Mouse (Mus musculus) right cerebral cortex, postnatal 36 days (tissue): ENCODE measurements around the gene Pidd1.

ENCODE experiments used
- DNase-seq, 2 experiments: peaks; one replicate each; pipeline ENCODE4 v3.0.0; 2022; ENCODE audit warnings: low spot score in 2 of 2, mixed read lengths in 1 of 2

Pidd1 gene

DNA sequence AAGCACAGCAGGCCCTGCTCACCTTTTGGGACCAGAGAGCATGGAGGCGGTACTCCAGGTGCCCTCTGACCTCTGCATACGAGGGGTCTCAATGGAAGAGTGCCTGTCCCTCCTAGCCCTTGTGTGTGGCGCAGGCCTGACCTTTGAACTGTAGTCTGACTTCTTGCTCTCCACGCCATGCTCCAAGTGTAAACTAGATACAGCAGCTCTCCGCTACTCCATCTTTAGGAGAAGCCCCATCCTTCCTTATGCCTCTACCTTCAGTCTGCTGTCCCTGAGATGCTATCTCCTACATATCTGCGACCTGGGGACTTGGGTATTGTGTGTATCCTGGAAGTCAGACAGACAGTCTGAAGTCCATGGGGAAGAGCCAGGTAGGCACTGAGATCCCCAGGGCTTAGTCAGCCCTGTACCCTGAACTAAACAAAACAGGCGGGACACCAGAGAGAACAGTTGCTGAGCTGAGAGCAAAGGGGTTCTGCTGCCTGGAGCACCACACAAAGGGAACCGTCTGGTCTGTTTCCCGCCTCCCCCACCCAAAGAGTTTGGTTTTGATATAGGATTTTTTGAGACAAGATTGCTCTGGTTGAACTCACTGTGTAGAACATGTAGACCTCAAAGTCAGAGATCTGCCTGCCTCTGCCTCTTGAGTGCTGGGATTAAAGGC lies 7.8 kb downstream of the Pidd1 start:
- DNase-seq, result no peak

DNA sequence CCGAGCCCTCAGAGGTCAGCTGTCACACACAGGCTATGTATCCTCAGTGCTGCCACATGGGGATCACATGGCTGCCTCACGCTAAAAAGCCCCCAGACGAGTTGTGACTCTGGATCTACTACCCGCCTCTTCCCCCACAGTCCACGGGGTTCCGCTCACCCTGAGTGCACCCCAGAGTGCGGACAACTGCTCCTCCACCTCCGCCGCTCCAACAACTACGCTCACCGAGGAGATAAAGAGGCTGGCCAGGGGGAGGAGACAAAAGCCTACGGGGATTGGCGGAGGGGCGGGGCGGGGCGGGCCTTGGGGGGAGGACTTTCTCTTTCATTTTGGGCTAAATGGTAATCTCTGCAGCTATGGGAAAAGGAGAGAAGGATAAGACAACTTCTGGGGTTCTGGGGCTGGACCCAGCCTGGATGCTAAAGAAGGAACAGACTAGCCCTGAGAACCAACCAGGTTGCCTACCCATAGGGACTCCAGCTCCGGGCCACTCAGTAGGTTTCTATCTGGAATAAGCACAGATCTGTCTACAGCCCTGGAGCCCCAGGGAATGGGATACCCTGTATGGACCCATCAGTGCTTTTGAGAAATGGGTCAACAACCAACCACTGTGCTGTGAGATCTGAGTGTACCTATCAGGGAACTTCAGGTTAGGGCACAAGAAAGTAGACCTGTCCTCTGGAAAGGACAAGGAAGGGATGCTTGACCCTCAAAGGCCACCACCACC lies 8.5 kb downstream of the Pidd1 start:
- no peak for DNase-seq

DNA sequence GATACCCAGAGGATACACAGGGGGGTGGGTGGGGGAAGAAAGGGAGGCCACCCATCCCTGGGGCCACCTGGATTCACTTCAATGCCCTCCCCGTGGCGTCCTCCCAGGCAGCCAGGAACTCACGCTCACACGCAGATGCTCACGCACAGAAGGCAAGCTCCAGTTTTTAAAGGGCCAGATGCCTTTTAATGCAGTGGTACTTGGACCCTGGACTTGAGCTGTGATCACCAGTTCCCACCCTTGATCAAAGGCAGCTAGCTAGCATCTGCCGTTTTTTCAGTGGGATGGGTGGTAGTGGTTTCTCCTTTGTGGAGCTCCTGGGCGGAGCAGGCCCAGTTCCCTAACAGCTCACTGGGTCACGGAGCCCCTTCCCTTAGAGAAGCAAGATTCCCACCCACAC lies 9.4 kb downstream of the Pidd1 start:
- peak; percentile 67 to 79 for DNase-seq

DNA sequence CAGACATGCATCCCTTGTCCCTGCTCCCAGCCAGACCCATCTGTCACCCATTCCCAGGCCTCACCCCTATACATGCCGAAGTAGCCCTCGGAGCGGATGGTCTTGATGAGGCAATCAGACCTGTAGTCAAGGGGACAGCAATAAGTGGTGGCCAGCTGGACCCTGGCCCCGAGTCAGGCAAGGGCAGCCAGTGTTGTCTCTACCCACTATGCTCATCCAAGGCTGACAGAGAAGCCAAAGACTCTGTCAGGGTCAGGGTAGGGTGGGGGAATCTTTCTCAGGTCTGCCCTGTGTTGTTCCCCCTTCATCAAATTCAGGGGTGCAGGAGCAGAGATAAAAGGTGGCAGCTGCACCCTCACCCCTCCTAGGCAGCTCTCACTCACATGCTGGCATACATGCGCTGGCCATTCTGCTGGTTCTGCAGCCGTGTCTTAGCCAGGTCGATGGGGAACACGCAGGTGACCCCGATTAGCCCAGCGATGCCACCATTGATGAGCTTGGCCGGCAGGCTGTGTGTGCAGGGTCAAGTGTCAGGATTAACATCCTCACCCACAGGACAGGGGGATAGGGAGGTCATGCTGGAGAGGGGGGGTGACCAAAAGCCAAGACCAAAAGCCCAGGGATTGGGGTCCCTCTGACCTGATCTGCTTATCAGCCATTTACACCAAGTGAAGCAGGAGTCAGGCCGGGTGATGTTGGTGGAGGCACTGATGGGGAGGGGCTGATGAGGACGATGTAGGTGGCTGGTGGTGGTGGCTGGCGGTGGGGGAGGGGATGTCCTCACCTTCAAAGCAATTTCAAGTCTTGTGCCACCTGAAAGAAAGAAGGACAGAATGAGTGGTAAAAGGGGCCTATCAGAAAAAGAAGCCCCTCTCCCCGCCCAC lies 10.1 kb downstream of the Pidd1 start:
- DNase-seq, result no peak

DNA sequence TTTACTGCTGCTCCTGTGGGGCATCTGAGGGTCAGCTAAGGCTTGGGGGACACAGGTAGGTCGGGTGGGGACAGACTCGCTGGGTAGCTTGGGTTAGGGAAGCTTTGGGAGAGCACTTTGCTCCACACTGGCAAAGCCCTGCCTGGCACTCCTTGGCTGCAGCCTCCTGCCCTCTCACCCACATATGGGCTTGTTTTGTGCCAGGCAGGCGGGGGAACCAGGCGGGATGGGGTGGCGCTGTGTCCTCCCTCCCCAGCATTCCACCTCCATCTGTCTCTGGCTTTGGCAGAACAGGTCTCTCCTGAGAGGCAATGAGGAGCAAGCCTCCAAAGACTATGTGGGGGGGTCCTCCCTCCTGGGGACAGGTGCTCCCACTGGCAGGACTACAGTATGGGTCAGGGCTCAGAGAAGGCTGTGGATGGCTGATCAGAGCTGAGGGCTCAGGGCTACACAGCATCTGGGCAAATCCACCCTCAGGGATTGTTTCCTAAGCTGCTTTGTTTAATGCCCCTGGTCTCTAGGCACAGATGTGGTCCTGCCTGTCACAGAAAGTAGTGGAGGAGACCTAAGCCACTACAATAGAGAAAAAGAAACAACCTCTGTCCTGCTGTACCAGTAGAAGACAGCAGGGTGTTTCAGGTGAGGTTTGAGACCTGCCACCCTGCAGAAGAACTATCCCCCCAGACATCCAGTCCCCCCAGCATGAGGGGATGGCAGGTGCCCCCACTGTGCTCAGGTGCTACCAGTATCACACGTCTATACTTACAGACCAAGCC lies 10.9 kb downstream of the Pidd1 start:
- DNase-seq, result no peak

DNA sequence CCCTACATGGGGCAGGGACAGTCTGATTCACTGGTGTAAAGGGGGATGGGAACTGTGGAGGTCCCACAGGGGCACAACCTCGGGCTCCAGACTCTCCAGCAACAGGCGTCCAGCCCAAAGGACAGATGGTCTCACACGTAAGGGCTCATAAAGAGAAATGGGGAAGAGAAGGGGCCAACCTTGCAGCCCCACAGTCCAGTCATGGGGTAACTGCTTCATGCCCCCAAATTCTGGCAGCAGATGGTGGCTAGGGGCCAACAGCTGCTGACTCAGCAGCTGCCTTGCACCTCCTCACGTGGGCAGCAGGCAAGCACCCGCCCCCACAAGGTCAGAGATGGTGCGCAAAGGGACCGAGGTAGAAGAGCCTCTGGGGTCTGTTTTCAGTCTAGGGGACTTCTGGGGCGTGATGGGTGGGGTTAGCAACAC lies 11.6 kb downstream of the Pidd1 start:
- no peak for DNase-seq

DNA sequence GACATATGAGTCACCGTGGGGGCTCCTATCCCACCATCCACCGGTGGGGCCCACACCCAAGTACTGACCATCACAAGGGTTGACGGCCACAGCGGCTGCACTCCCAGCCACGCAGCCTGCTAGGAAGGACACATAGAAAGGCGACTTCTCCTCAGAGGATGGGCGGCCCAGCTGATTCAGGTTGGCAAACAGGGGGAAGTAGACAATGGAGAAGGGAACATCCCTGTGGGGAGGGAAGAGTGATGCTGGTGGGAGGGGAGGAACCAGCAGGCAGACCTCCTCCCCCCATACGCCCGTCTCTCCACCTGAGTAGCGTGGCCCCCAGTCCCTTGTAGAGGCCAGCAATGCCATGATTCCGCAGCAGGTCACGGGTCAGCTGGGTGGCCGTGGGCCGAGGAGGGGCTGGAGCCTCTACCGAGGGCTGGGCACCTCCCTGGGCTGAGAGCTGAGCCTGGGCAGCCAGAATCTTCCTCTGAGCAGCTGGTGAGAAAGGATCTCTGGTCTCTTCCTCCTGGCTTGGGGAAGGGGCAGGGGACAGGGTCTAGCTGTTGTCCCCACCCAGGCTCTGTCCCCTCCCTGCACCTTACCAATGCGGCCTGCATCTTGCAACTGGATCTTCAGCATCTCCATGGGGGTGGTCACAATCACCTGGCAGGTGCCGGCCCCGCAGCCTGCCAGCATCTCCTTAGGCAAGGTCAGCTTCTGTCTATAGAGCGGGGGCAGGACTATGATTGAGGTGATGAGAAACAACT lies 12.2 kb downstream of the Pidd1 start:
- no peak for DNase-seq

DNA sequence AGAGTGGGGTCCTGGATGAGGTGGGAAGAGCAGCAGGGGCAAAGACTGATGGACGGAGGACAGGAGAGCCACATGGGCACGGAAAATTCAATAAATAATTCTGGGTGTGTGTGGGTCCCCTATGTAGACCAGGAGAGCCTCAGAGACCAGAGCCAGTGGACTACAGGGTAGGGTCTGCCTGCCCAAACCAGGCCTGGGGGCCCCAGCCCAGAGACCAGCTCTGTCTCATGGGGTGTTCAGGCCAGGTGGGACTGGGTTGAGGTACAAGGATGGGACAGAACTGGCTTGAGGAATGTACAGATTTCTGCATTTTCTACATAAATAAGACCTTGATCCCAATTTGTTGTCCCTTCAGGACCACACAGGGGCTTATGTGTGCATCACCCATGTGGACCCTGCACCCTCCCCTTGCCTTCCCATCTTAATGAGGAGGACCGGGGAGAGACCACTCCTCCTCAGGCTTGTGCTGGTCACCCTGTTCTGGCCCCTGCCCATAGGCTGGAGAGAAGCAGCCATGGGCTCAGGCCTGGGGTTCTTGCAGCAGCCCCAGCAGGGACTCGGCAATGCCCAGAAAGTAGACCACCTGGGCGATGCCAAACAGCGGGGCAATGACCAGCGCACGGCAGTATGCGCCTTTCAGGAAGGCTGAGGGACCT lies 13.1 kb downstream of the Pidd1 start:
- no peak for DNase-seq

DNA sequence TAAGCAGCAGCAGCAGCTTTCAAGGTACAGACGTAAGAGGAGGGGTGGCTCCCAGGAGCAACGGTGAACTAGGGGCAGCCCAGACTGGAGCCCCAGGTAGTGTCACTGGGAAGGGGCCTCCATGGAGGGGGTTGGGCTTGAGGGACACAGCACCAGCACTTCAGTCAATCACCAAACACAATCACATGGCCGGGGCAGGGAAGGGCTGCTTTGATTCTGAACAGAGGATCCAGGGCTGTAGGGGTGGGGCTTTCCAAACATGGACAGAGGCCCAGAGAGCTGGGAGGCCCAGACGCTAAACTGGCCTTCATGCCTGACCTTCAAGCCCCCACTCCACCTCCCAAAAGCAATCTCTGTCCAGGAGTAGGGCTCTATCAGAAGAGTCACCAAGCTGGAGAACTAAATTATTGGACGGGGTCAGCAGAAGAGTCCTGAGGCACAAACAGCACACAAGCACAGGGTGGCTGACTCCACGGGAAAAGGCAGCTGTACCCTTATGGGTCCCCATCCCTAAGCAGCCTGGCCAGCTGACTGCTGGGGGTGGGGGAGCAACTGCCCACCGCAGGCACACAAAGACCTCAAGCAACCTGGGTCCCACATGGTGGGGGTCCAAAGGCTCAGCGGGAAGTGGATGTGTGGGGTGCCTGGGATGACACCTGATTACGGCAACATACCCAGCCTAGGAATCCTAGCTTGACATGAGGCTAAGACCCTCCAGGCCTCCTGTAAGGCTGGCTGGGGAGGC lies 13.8 kb downstream of the Pidd1 start:
- DNase-seq, result no peak

DNA sequence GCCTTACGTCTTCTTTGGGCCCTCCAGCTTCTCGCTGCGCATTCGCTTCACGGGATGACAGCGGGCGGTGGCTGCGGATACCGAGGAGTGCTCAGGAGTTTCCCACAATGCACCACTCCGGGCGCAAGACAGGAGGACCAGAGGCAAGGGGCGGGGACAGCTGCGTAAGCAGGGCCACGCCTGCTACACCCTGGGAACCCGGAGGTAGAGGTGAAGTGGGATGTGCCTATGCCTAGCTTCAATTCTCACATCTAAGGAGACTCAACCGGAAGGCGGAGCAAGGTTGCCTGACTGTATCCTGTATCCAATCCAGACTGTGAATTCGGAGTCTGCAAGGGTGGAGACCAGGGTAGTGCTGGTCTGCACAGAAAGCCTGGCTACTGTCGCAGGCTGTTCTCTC lies 14.5 kb downstream of the Pidd1 start, which contains the start of gene Cend1:
Gene Cend1, minus strand, starts transcription at position 182 of the 400 bp plus-strand sequence.
- DNase-seq, result peak; percentile 88 to 93

DNA sequence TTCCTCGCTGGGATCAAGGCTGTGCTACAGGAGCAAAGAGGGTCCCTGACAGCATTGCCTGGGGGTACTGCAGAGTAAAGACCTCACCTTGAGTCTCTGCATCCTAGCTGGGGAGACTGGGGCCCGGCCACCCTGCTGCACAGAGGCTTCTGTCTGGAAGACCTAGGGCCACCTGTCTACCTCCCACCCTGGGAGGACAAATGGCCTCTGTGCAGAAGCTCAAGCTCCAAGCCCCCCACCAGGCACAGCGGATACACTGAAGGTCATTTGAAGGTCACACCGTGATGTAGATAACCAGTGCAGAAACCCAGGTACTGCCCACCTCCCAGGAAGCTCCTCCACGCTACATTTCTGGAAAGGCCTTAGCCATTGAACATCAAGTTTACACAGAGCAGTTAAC lies 15.1 kb downstream of the Pidd1 start:
- no peak for DNase-seq

DNA sequence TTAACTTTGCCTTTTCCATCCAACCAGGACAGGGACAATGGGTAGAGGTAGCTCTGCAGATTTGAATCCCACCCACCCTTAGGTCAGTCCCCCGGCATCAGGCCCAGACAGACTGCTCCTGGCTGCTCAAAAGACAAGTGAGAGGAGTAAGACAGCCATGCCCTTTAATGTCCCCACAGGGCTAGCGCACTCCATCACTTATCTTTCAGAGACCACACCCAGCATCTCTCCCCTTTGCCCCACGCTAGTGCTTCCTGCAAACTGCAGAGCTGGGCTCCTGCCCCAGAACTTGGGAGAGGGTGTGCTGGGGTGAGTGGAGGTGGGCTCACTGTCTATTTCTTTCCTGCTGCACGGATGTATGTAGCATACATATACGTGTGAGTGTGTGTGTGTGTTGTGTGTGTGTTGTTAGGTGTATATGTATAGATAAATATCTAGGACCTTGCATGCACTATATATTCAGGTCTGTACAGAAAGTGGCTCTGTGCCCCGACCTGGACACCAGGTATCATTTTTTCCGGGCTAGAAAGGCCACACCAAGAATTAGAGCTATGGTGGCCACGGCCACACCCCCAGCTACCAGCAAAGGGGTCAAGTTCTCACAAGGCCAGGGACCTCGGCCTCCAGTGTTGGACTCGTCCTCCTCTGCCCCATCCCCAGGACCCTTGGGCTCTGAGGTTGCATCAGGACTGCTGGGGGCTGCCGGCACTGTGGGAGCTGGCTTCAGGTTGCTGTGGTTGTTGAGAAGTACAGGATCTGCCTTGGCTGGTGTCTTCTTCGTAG lies 16.7 kb downstream of the Pidd1 start:
- DNase-seq, result no peak

DNA sequence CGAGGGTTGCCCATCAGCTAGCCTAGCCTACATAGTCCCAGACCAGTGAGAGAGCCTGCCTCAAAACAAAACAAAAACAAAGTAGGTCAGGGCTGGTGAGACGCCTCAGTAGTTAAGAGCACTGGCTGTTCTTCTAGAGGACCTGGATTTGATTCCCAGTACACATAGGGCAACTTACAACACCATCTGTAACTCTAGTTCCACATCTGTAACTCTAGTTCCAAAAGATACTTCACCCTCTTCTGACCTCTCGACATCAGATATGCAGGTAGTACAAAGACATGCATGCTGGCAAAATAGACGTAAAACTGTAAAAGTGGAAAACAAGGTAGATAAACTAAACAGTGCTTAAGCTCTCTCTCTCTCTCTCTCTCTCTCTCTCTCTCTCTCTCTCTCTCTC lies 20.0 kb downstream of the Pidd1 start:
- no peak for DNase-seq

DNA sequence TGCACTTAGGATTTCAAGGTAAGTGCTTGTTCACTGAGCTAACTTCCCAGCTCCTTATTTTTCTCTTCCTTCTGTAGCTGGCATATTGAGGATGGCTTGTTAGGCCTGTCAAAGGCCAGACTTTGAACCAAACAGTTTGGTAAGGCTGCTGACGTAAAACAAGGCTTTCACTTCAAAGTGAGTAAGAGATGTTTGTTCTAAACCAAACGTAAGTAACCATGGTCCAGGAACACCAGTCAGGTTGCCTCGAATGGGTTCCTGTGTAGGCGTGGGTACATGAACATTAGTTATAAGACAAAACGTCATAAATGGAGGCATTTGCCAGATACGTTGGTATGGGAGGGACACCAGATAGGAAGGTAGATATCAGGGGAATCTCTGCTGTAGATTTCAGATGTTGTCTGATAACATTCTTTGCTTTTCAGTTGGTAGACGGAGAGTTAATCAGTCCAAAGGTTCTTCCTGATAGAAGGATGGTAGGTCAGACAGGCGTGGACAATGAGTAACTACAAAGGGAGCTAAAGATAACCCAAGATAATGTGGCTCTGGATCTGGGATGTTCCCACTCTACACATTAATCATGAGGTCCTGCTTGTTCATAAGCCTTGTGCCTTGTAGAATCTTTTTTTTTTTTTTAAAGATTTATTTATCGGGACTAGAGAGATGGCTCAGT lies 23.7 kb downstream of the Pidd1 start:
- DNase-seq, result no peak

DNA sequence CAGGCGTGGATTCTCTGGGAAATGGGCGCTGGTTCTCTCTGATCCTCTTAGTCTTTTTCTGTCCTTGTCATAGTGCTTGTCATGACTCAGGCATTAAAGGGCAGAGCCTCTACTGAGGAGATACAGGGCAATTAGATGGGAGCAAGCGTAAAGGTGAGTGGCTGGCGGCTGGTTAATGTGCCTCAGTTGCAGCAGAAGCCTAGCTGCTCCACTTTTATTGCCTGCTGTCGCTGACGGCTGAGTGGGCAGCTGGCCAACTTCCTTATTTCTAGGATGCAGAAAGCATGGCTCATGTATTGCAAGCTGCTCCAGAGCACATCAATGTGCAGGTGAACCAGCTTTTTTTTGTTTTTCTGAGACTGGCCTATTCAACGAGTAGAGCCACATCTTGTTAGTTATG lies 24.9 kb downstream of the Pidd1 start:
- DNase-seq, result no peak

DNA sequence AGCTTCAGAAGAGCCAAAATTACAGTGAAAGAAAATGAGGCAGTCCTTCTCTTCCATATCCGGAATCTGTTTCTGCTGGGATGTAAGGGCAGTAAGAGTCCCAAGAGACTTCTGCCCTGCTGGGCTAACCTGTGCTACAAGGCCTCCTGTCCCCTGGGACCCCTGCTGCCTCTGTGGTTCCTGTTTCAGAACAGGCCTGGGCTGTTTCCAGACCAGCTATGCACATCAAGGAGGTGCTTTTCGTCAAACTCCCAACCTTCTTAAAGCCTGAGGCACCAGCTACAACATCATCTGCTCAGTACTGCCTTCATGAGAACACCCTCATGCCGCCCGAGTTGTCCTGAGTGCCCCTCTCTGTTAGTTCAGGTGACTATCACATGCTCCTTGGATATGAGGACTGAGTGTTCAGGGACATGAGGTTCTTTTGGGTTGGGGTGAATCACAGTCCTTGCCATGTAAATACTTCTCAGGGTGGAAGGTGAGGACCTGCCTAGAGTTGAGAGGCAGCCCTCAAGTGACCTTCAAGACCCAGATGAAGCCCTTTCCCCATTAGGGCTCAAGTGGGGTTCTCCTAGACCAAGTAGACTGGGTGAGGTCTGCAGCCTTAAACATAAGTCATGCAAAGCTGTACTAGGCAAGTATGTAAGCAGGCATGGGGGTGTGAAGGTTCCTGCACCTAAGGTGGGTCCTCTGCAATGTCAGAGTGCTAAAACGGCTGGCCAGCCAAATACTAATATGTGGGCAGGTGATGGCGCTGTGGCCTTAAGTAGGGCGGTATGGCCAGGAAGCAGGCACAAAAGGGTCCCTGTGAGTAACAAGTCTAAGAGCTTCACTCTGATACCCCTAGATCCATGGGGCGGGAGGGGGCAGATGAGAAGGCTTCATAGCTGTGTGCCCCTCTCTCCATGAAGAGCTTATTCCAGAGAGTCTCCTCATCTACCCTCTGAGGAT lies 25.8 kb downstream of the Pidd1 start:
- no peak for DNase-seq

DNA sequence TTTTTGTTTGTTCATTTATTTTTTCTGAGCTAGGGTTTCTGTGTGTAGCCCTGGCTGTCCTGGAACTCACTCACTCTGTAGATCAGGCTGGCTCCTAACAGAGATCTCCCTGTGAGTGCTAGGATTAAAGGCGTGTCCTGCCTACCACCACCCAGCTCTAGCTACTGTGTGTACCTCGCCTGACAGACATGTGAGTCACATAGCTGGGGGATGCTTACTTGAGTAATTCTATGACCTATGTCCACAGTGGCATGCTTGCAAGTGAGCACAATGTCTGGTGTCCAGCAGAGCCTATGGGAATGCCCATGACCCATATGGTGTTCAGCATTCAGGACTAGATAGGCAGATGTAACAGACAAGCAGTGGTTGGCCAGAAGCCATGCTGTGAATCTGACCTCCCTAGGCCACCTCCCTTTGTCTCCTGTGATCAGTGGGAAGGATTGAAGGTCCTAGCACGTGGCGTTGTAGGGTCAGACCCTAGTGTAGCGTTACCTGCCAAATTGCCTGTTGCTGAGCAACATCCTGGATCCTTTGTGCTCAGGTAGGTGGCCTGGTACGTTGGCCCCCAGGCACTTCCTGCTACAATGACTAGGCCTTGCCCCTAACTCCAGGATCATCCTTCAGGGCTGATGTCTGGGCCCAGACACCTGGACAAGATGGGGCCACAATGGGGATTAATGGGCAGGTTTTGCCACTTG lies 27.5 kb downstream of the Pidd1 start:
- no peak for DNase-seq
